Mouse (Mus musculus) liver, postnatal 0 days (tissue): Measurements from ENCODE around the gene Ubash3a. TPM values are rescaled to one million over a fixed set of nuclear protein-coding genes. Genes with fewer than 3 reads are reported as not detected.

Experiments
- ATAC-seq: fragments of 200-750 bp; cut with Nextera tagmentation; 2 replicates; pipeline ENCODE4 v1.8.0; 2017; ENCODE audit warnings: mild to moderate bottlenecking, moderate library complexity
- DNase-seq: peaks from one replicate; pipeline ENCODE4 v3.0.0-alpha.2; 2016
- H3K27ac ChIP-seq: fragments of 300-500 bp; sonication (generic); 2 replicates; pipeline ENCODE4 v1.5.1; 2014; ENCODE audit warnings: antibody characterized with exemption, moderate library complexity, mild to moderate bottlenecking, low read depth
- H3K27me3 ChIP-seq: fragments of 300-500 bp; sonication (generic); 2 replicates; pipeline ENCODE4 v1.6.1; 2014; ENCODE audit warnings: low read length, control low read depth, mixed read lengths; ENCODE audit not compliant: insufficient read depth
- H3K36me3 ChIP-seq: fragments of 300-500 bp; sonication (generic); replicated peaks from 2 replicates; pipeline ENCODE4 v1.6.1; 2014; ENCODE audit warnings: mild to moderate bottlenecking, control low read depth, low read length, moderate library complexity, mixed read lengths; ENCODE audit not compliant: insufficient read depth
- H3K4me1 ChIP-seq: fragments of 300-500 bp; sonication (generic); 2 replicates; pipeline ENCODE4 v1.6.1; 2014; ENCODE audit warnings: antibody characterized with exemption, mild to moderate bottlenecking, control low read depth; ENCODE audit not compliant: insufficient read depth
- H3K4me2 ChIP-seq: fragments of 300-500 bp; sonication (generic); 2 replicates; pipeline ENCODE4 v1.6.1; 2014; ENCODE audit warnings: low read depth, mild to moderate bottlenecking, low read length, moderate library complexity, mixed read lengths
- H3K4me3 ChIP-seq: fragments of 300-500 bp; sonication (generic); 2 replicates; pipeline ENCODE4 v1.5.1; 2014; ENCODE audit warnings: low read depth, low read length
- H3K9ac ChIP-seq: fragments of 300-500 bp; sonication (generic); replicated peaks from 2 replicates; pipeline ENCODE4 v1.6.1; 2014; ENCODE audit warnings: mild to moderate bottlenecking, moderate library complexity
- H3K9me3 ChIP-seq: fragments of 300-500 bp; sonication (generic); 2 replicates; pipeline ENCODE4 v1.6.1; 2016; ENCODE audit warnings: mild to moderate bottlenecking, control low read depth, low read length, mixed read lengths
- CTCF ChIP-seq: sonication (generic); IDR thresholded peaks from 2 replicates; pipeline ENCODE4 v1.5.1; 2016; ENCODE audit warnings: antibody characterized with exemption, low read depth
- EP300 ChIP-seq: IDR thresholded peaks from 2 replicates; pipeline ENCODE4 v1.6.1; 2016; ENCODE audit warnings: antibody characterized with exemption, low read depth, mild to moderate bottlenecking
- WGBS: fragments of 180-500 bp; shearing (Covaris S2); extraction: QIAGEN DNeasy Blood & Tissue Kit; methylation state at CpG from one replicate; pipeline ENCODE4 v1.1.7; 2014; ENCODE audit not compliant: insufficient replicate concordance; 5-methylcytosine and 5-hydroxymethylcytosine counted together
- polyA plus RNA-seq: library from polyadenylated mRNA; unstranded; fragments of >200 nt; fragmentation: Nextera tagmentation; extraction: Ambion mirVana; gene quantifications from 2 replicates; pipeline ENCODE4 v1.2.1, GENCODE M21; 2015

The Ubash3a gene
- 4.2 and 4.6 TPM in 2 replicates for polyA plus RNA-seq

DNA sequence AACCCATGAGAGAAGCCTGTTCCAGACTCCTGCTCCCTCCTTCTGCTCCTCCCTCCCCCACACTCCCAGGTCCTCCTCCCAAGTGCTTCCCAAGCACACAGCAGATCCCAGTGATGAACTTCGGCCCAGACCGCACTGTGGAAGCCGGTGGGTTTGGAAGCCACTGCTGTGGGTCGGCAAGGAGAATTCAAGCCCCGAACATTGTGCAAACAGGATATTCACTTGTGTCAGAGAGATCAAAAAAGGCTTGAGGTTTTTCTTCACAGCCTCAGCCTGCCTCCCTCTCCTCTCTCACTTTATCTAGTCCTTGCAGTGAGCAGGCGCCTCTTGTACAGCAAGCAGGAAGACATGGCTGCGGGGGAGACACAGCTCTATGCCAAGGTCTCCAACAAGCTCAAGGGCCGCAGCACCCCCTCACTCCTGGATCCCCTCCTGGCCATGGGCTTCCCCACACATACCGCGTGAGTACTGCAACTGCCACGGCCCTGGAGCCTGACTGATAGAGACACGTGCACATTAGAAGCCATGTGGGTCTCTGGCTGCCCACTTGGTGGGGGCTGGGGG is at the start of gene Ubash3a:
Gene Ubash3a (plus strand): TSS at position 103 of the 564 bp plus-strand sequence.
- H3K4me2 ChIP-seq, result peak within 1 kb of the TSS; percentile 67
- ATAC-seq (peak; percentile 54), DNase-seq (no peak)
- WGBS, result 15% methylated on average over 12 of the region's 12 CpGs
- H3K36me3 ChIP-seq, result no peaks in the 10 kb centered on the region
- TF ChIP-seq CTCF, result no peak
- H3K4me1 ChIP-seq, result peaks cover 15% of the 10 kb centered on the region
- H3K9ac ChIP-seq, result peak within 1 kb of the TSS; percentile 54
- no peaks in the 10 kb centered on the region for H3K27me3 ChIP-seq
- peak within 1 kb of the TSS; percentile 76 for H3K27ac ChIP-seq
- no peaks in the 10 kb centered on the region for H3K9me3 ChIP-seq
- peak within 1 kb of the TSS; percentile 19 for H3K4me3 ChIP-seq

DNA sequence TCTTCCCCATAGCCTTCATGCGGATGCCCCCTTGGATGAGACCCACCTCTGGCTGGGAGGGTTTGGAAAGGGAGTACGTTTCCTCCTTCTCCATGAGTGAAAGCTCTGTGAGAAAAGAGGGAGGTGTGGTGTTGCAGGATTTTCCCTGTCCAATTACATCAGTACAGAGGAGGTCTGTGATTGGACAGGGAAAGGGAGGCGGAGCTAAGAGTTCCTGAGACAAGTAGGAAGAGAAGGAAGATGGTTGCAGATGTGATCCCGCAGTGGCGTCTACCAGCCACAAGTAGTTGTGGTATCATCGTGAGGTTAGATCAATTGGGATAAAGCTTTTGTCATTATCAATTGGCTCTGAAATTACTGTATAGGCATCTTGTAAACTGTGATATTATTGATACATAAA is 49.8 kb upstream of the Ubash3a start:
- 80% methylated on average over 6 of the region's 6 CpGs for WGBS
- Histone ChIP-seq H3K4me1 (peaks cover 5% of the 10 kb centered on the region; the same call in 1 of the 2 replicates), H3K36me3 (no peaks in the 10 kb centered on the region), H3K9me3 (no peaks in the 10 kb centered on the region), H3K4me3 (no peak overlapping the region), H3K27ac (no peak overlapping the region), H3K9ac (no peak overlapping the region), H3K4me2 (no peak overlapping the region), H3K27me3 (no peaks in the 10 kb centered on the region)
- no peak for ATAC-seq
- DNase-seq, result no peak
- TF ChIP-seq EP300 (no peak), CTCF (no peak)

DNA sequence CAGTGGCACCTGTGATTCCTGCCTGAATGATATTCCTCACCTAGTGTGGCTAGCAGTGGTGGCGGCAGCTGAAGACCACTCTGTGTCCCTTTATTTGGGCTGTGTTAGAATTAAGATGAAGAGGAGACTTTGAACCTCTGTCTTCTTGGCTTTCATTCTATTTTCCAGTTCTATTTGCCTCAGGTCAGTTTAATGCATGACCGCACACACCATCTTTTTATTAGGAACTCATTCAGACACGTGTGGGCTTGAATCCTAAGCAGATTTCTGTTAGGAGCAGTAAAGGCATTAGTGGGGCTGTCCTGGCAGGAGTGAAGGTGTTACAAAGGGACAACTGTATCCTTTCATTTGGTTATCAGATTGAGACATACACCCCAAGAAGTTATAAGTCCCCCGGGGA is 47.4 kb upstream of the Ubash3a start:
- DNase-seq (no peak), ATAC-seq (no peak)
- H3K9me3 ChIP-seq, result no peaks in the 10 kb centered on the region
- H3K4me2 ChIP-seq, result no peak overlapping the region
- H3K9ac ChIP-seq, result no peak overlapping the region
- no peak overlapping the region for H3K4me3 ChIP-seq
- no peaks in the 10 kb centered on the region for H3K36me3 ChIP-seq
- no peak for TF ChIP-seq CTCF
- TF ChIP-seq EP300, result no peak
- 80% methylated on average over 4 of the region's 4 CpGs for WGBS
- no peaks in the 10 kb centered on the region for H3K4me1 ChIP-seq
- no peaks in the 10 kb centered on the region for H3K27me3 ChIP-seq
- no peak overlapping the region for H3K27ac ChIP-seq

- Histone ChIP-seq H3K4me2 (no peak overlapping the region), H3K4me1 (no peaks in the 10 kb centered on the region), H3K4me3 (no peak overlapping the region), H3K27me3 (no peaks in the 10 kb centered on the region), H3K36me3 (no peaks in the 10 kb centered on the region), H3K9ac (no peak overlapping the region), H3K27ac (no peak overlapping the region), H3K9me3 (no peaks in the 10 kb centered on the region)
- TF ChIP-seq CTCF (no peak), EP300 (no peak)
- no peak for DNase-seq
- WGBS, result 46% methylated on average over 12 of the region's 12 CpGs
- ATAC-seq, result peak; percentile 31; the same call in 1 of the 2 replicates
These were observed 45.1 kb upstream of the Ubash3a start for GRCm38 (mm10) chr17:31162607-31163006.

- ATAC-seq (no peak), DNase-seq (no peak)
- TF ChIP-seq CTCF (no peak), EP300 (no peak)
- Histone ChIP-seq H3K9ac (no peak overlapping the region), H3K4me2 (no peak overlapping the region), H3K36me3 (no peaks in the 10 kb centered on the region), H3K4me1 (no peaks in the 10 kb centered on the region), H3K27me3 (no peaks in the 10 kb centered on the region), H3K4me3 (no peak overlapping the region), H3K27ac (no peak overlapping the region), H3K9me3 (no peaks in the 10 kb centered on the region)
- WGBS, result 69% methylated on average over 2 of the region's 2 CpGs
These were observed 43.9 kb upstream of the Ubash3a start for GRCm38 (mm10) chr17:31163821-31164220.

GRCm38 (mm10) chr17:31165127-31165526 is 42.5 kb upstream of the Ubash3a start, which contains the start of gene Tff1:
Gene Tff1, minus strand, starts transcription at chr17:31165277.
- ATAC-seq (no peak), DNase-seq (no peak)
- Histone ChIP-seq H3K9me3 (no peaks in the 10 kb centered on the region), H3K27me3 (no peaks in the 10 kb centered on the region), H3K4me1 (no peaks in the 10 kb centered on the region), H3K36me3 (no peaks in the 10 kb centered on the region), H3K4me3 (no peak within 1 kb of the TSS), H3K27ac (no peak within 1 kb of the TSS), H3K4me2 (no peak within 1 kb of the TSS), H3K9ac (no peak within 1 kb of the TSS)
- WGBS, result 60% methylated on average over 6 of the region's 6 CpGs
- TF ChIP-seq EP300 (no peak), CTCF (no peak)

DNA sequence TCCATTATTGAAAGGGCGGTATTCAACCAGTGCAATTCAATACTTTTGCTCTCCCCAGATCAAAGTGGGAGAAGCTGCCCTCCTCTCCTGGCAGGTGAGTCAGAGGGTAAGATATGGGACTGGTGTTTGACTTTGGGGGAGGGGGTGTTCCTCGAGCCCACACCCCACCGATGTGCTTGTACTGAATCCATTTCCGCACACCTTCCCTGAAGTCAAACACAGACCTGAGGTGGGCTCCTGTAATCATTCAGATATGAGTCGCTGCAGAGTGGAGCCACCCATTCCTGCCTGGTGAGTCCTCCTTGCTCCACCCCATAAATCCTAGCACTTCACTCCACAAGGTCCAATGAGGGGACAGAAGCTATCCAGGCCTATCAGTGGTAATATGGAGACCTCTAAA is 37.9 kb upstream of the Ubash3a start:
- H3K36me3 ChIP-seq, result no peaks in the 10 kb centered on the region
- H3K4me3 ChIP-seq, result no peak overlapping the region
- no peaks in the 10 kb centered on the region for H3K9me3 ChIP-seq
- H3K4me1 ChIP-seq, result no peaks in the 10 kb centered on the region
- no peak overlapping the region for H3K27ac ChIP-seq
- WGBS, result 66% methylated on average over 5 of the region's 5 CpGs
- ATAC-seq (no peak), DNase-seq (no peak)
- no peak overlapping the region for H3K9ac ChIP-seq
- TF ChIP-seq EP300 (no peak), CTCF (no peak)
- H3K4me2 ChIP-seq, result no peak overlapping the region
- H3K27me3 ChIP-seq, result no peaks in the 10 kb centered on the region
